Mouse (Mus musculus) hindbrain, embryonic 12.5 days (tissue): ENCODE measurements around the gene Crtc2. TPM values are rescaled to one million over a fixed set of nuclear protein-coding genes. Genes with fewer than 3 reads are reported as not detected.
"Not testable (repeated sequence)": the region's sequence is repeated elsewhere in the genome, so short reads cannot be mapped to it uniquely, and the experiment has no call there.

Experiments used
- ATAC-seq: fragments of 200-750 bp; cut with Nextera tagmentation; 2 replicates; pipeline ENCODE4 v1.8.0; 2017; ENCODE audit warnings: moderate TSS enrichment; ENCODE audit not compliant: low FRiP score
- H3K27ac ChIP-seq: fragments of 300-500 bp; sonication (generic); 2 replicates; pipeline ENCODE4 v1.5.1; 2016; ENCODE audit warnings: mild to moderate bottlenecking
- H3K27me3 ChIP-seq: fragments of 300-500 bp; sonication (generic); 2 replicates; pipeline ENCODE4 v1.6.1; 2016; ENCODE audit warnings: mild to moderate bottlenecking
- H3K36me3 ChIP-seq: fragments of 300-500 bp; sonication (generic); 2 replicates; pipeline ENCODE4 v1.6.1; 2016; ENCODE audit warnings: mild to moderate bottlenecking
- H3K4me1 ChIP-seq: fragments of 300-500 bp; sonication (generic); 2 replicates; pipeline ENCODE4 v1.6.1; 2016
- H3K4me2 ChIP-seq: fragments of 300-500 bp; sonication (generic); replicated peaks from 2 replicates; pipeline ENCODE4 v1.6.1; 2016; ENCODE audit warnings: mild to moderate bottlenecking
- H3K4me3 ChIP-seq: fragments of 300-500 bp; sonication (generic); 2 replicates; pipeline ENCODE4 v1.5.1; 2016; ENCODE audit warnings: mild to moderate bottlenecking
- H3K9ac ChIP-seq: fragments of 300-500 bp; sonication (generic); 2 replicates; pipeline ENCODE4 v1.6.1; 2016; ENCODE audit warnings: mild to moderate bottlenecking, moderate library complexity
- H3K9me3 ChIP-seq: fragments of 300-500 bp; sonication (generic); replicated peaks from 2 replicates; pipeline ENCODE4 v1.6.1; 2016; ENCODE audit warnings: mild to moderate bottlenecking
- whole genome bisulfite sequencing: fragments of 180-500 bp; shearing (Covaris S2); methylation state at CpG from one replicate; pipeline ENCODE4 v1.1.7; 2016; 5-methylcytosine and 5-hydroxymethylcytosine counted together
- polyA plus RNA-seq: library from polyadenylated mRNA; unstranded; fragments of >200 nt; fragmentation: Nextera tagmentation; extraction: Ambion mirVana; gene quantifications from 2 replicates; pipeline ENCODE4 v1.2.1, GENCODE M21; 2016

Gene Crtc2
- polyA plus RNA-seq, 1 experiment from 2014 or later = 20.5 TPM

DNA sequence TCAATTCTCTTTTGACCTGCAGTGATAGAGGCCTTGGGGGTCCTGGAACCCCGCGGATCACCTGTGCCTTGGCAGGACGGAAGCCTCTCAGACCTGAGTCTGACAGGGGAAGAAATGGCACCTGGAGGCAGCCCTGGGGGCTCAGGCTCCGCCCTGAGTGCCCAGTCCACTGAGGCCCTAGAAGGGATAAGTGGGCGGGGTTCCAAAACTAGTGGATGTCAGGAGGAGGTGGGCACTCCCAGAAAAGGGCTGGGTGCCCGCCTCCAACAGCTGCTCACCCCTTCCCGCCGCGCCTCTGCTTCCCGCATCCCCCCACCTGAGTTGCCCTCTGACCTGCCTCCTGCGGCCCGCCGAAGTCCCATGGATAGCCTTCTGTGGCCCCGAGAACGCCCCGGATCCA, 22.9 kb downstream of the Crtc2 start:
- no peaks in the 10 kb centered on the region for H3K27me3 ChIP-seq
- no peak for ATAC-seq
- no peak overlapping the region for H3K4me3 ChIP-seq
- H3K36me3 ChIP-seq = peaks cover 70% of the 10 kb centered on the region
- H3K9ac ChIP-seq = no peak overlapping the region
- H3K4me2 ChIP-seq = no peak overlapping the region
- H3K27ac ChIP-seq = no peak overlapping the region
- H3K9me3 ChIP-seq = no peaks in the 10 kb centered on the region
- 46% methylated on average over 16 of the region's 16 CpGs for WGBS
- no peaks in the 10 kb centered on the region for H3K4me1 ChIP-seq

DNA sequence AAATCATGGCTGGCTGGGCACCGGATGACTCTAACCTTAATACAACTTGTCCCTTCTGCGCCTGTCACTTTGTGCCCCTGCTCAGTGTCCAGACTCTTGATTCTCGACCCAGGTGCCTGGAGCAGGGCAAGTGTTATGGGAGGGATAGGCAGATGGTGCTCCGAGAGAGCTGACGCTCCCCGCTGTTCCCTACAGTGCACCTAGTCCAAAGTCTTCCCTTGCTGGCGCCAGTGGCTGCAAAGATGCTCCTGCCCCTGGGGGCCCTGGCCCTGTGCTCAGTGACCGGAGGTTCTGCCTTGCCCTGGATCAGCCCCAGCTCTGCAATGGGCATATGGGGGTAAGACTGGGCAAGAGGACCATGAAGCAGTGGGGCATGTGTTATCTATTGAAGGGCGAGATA, 23.8 kb downstream of the Crtc2 start:
- no peaks in the 10 kb centered on the region for H3K4me1 ChIP-seq
- H3K9ac ChIP-seq = no peak overlapping the region
- ATAC-seq = no peak
- no peaks in the 10 kb centered on the region for H3K9me3 ChIP-seq
- no peak overlapping the region for H3K27ac ChIP-seq
- no peak overlapping the region for H3K4me3 ChIP-seq
- no peaks in the 10 kb centered on the region for H3K27me3 ChIP-seq
- H3K4me2 ChIP-seq = no peak overlapping the region
- WGBS = 92% methylated on average over 9 of the region's 9 CpGs
- peaks cover 64% of the 10 kb centered on the region for H3K36me3 ChIP-seq

- 99% methylated on average over 10 of the region's 10 CpGs for WGBS
- Histone ChIP-seq H3K4me1 (no peaks in the 10 kb centered on the region), H3K9me3 (no peaks in the 10 kb centered on the region), H3K36me3 (peaks cover 61% of the 10 kb centered on the region), H3K4me3 (no peak overlapping the region), H3K27ac (no peak overlapping the region), H3K27me3 (no peaks in the 10 kb centered on the region), H3K9ac (no peak overlapping the region), H3K4me2 (no peak overlapping the region)
- ATAC-seq = no peak
Observed at GRCm38 (mm10) chr3:90278211-90278610, 24.2 kb downstream of the Crtc2 start.

- Histone ChIP-seq H3K9me3 (no peaks in the 10 kb centered on the region), H3K27ac (no peak overlapping the region), H3K27me3 (no peaks in the 10 kb centered on the region), H3K36me3 (peaks cover 52% of the 10 kb centered on the region), H3K4me2 (no peak overlapping the region), H3K4me1 (no peaks in the 10 kb centered on the region), H3K9ac (no peak overlapping the region), H3K4me3 (no peak overlapping the region)
- 92% methylated on average over 9 of the region's 9 CpGs for WGBS
- ATAC-seq = no peak
Observed at GRCm38 (mm10) chr3:90279216-90279615, 25.3 kb downstream of the Crtc2 start.

DNA sequence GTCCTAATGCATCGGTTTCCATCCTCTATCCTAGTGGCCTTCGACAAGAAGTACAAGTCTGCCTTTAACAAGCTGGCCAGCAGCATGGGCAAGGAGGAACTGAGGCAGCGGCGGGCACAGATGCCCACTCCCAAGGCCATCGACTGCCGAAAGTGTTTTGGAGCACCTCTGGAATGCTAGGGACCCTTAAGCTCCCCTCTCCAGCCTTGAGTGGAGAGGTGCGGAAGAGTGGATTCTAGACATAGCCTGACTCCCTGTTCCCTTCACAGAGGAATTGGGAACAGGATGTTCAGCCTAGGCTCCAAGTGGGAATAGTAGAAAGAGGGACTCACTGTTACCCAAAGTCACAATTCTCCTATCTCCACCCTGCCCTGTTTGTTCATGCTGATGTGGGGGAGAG, 25.8 kb downstream of the Crtc2 start:
- Histone ChIP-seq H3K4me2 (no peak overlapping the region), H3K36me3 (peaks cover 52% of the 10 kb centered on the region), H3K4me1 (no peaks in the 10 kb centered on the region), H3K4me3 (no peak overlapping the region), H3K27me3 (no peaks in the 10 kb centered on the region), H3K9ac (no peak overlapping the region), H3K27ac (no peak overlapping the region), H3K9me3 (no peaks in the 10 kb centered on the region)
- WGBS = 96% methylated on average over 7 of the region's 7 CpGs
- no peak for ATAC-seq

DNA sequence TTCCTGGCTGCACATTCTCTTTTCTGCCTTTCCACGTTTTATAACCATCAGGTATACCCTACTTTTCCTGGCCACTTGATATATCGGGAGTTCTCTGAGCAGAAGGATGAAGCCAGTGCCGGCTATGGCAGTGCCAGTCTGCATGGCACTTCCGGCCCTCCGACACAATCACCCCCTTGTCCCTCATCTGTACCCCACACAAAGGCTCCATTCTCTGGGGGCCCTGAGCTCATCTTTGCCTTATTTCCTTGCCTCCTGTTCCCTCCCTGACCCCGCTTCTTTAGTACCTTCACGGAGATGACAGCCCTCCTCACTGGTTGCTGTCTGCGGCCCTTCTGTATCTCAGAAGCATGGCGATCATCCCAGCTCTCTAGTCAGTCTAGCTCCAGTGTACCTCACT, 26.7 kb downstream of the Crtc2 start:
- WGBS = 89% methylated on average over 9 of the region's 9 CpGs
- no peak overlapping the region for H3K9ac ChIP-seq
- no peak for ATAC-seq

GRCm38 (mm10) chr3:90284150-90284549, 30.2 kb downstream of the Crtc2 start:
- WGBS = 93% methylated on average over 2 of the region's 2 CpGs
- no peak overlapping the region for H3K4me2 ChIP-seq
- H3K36me3 ChIP-seq = peaks cover 19% of the 10 kb centered on the region
- H3K27ac ChIP-seq = no peak overlapping the region
- no peak overlapping the region for H3K4me3 ChIP-seq
- no peak overlapping the region for H3K9ac ChIP-seq
- no peaks in the 10 kb centered on the region for H3K9me3 ChIP-seq
- H3K27me3 ChIP-seq = no peaks in the 10 kb centered on the region
- H3K4me1 ChIP-seq = no peaks in the 10 kb centered on the region
- no peak for ATAC-seq

More for the DNA sequence above, 26.7 kb downstream of the Crtc2 start:
- H3K4me2 ChIP-seq = no peak overlapping the region
- H3K4me1 ChIP-seq = no peaks in the 10 kb centered on the region
- H3K9me3 ChIP-seq = no peaks in the 10 kb centered on the region
- H3K27ac ChIP-seq = no peak overlapping the region
- no peak overlapping the region for H3K4me3 ChIP-seq
- H3K36me3 ChIP-seq = peaks cover 48% of the 10 kb centered on the region
- no peaks in the 10 kb centered on the region for H3K27me3 ChIP-seq

DNA sequence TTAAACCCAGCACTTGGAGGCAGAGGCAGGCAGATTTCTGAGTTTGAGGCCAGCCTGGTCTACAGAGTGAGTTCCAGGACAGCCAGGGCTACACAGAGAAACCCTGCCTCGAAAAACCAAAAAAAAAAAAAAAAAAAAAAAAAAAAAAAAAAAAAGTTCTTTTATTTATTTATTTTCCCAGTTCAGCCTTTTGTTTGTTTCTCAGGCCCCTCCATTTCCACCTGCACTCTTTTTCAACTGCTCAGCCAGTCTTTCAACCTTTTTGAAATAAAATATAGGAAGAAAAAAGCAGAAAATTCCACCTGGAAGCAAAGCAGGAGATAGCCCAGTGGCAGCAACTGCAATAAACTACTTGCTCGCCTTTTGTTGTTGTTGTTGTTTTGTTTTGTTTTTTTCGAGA, 35.4 kb downstream of the Crtc2 start:
- 79% methylated on average over 3 of the region's 3 CpGs for WGBS
- not testable (repeated sequence) for H3K36me3 ChIP-seq, H3K27ac ChIP-seq, H3K9me3 ChIP-seq, H3K9ac ChIP-seq, H3K4me3 ChIP-seq, H3K4me2 ChIP-seq, H3K4me1 ChIP-seq, ATAC-seq, H3K27me3 ChIP-seq

DNA sequence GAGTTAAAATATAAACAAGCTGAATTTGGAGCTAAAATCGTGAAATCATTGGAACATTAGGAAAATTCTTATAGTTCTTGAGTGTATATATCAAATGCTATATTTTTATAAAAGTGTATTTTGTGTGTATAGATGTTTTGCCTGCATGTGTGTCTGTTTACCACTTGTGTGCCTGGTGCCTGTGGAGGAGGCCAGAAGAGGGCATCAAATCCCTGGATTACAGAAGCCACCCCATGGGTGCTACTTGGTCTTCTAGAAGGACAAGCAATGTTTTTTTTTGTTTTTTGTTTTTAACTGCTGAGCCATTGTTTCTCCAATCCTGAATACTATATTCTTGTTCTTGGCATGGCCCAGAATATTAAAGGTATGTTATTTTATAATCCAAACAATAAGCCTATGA, 36.6 kb downstream of the Crtc2 start:
- 69% methylated on average over 1 of the region's 1 CpGs for WGBS
- H3K9me3 ChIP-seq = no peaks in the 10 kb centered on the region
- H3K9ac ChIP-seq = no peak overlapping the region
- no peak for ATAC-seq
- no peak overlapping the region for H3K4me3 ChIP-seq
- H3K27ac ChIP-seq = no peak overlapping the region
- no peaks in the 10 kb centered on the region for H3K36me3 ChIP-seq
- H3K27me3 ChIP-seq = no peaks in the 10 kb centered on the region
- no peak overlapping the region for H3K4me2 ChIP-seq
- peaks cover 19% of the 10 kb centered on the region for H3K4me1 ChIP-seq

DNA sequence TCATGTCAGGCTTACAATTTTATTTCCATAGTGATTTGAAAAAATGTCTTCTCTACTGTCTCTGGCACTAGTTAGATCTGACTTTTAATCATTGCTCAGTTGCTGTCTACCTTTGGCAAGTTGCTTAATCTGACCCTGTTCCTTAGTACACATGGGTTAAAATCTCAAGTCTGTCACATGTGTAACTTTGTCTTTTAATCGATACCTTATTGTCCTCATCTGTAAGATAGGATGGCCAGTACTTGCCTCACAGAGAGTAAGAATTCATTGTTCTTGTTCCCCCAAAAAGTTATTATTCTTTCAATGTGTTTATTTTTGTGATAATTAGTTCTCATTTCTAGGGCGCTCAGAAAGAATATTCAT, 38.0 kb downstream of the Crtc2 start:
- Histone ChIP-seq H3K4me2 (peak overlapping the region; percentile 64), H3K36me3 (no peaks in the 10 kb centered on the region), H3K9ac (peak overlapping the region; percentile 69), H3K4me3 (peak overlapping the region; percentile 88), H3K27me3 (no peaks in the 10 kb centered on the region), H3K9me3 (no peaks in the 10 kb centered on the region), H3K4me1 (peaks cover 22% of the 10 kb centered on the region), H3K27ac (peak overlapping the region; percentile 91)
- no peak for ATAC-seq
- 40% methylated on average over 2 of the region's 2 CpGs for WGBS

- ATAC-seq = peak; percentile 99
Observed at GRCm38 (mm10) chr3:90292345-90293275, 38.6 kb downstream of the Crtc2 start, which contains the start of gene Gatad2b. Gatad2b (plus strand) TSS chr3:90293178.

DNA sequence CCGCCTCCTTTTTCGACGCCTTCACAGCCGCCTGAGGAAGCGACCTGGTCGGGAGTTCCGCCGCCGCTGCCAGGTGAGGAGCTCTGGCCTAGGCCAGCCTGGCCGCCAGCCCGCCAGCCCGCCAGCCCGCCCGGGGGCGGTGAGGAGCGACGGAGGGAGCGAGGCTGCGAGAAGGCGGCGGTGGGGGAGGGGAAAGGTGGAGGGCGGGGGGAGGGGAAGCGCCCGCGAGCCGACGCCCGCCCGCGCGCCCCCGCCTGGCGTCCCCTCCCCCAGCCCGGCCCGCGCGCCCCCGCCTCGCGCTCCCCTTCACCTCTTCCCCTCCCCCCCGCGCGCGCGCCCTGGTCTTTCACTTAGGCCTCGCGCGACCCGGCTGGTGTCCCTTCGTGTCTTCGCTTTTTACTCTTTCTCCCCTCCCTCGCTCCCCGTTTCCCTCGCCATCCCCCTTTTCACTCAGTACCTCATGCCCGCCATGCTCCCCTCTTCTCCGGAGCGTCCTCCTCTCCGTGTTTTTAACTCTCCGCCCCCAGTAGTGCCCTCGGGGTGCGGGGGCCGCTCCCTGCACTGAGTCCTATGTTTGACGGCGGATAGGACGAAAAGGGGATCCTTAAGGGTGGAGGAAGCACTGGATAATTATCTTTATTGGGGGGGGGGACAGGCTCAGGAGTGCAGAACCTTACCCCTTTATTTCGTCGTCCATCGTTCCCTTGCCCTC, 39.5 kb downstream of the Crtc2 start:
- Histone ChIP-seq H3K4me3 (peak overlapping the region; percentile 88), H3K4me2 (peak overlapping the region; percentile 90), H3K36me3 (no peaks in the 10 kb centered on the region), H3K27ac (peak overlapping the region; percentile 99), H3K9ac (peak overlapping the region; percentile 96), H3K27me3 (no peaks in the 10 kb centered on the region), H3K4me1 (peaks cover 22% of the 10 kb centered on the region), H3K9me3 (no peaks in the 10 kb centered on the region)
- ATAC-seq = peak; percentile 67
- under 1% methylated on average over 34 of the region's 68 CpGs for WGBS

More at GRCm38 (mm10) chr3:90292345-90293275, 38.6 kb downstream of the Crtc2 start, which contains the start of gene Gatad2b:
- H3K27me3 ChIP-seq = no peaks in the 10 kb centered on the region
- H3K4me2 ChIP-seq = peak within 1 kb of the TSS; percentile 90
- H3K4me1 ChIP-seq = peaks cover 22% of the 10 kb centered on the region
- H3K9ac ChIP-seq = peak within 1 kb of the TSS; percentile 96
- 1% methylated on average over 45 of the region's 47 CpGs for WGBS
- H3K27ac ChIP-seq = peak within 1 kb of the TSS; percentile 99
- H3K36me3 ChIP-seq = no peaks in the 10 kb centered on the region
- H3K9me3 ChIP-seq = no peaks in the 10 kb centered on the region
- H3K4me3 ChIP-seq = peak within 1 kb of the TSS; percentile 88
